Comparison of ENCODE assay signal across 16 mouse cellular contexts in the genomic region with DNA sequence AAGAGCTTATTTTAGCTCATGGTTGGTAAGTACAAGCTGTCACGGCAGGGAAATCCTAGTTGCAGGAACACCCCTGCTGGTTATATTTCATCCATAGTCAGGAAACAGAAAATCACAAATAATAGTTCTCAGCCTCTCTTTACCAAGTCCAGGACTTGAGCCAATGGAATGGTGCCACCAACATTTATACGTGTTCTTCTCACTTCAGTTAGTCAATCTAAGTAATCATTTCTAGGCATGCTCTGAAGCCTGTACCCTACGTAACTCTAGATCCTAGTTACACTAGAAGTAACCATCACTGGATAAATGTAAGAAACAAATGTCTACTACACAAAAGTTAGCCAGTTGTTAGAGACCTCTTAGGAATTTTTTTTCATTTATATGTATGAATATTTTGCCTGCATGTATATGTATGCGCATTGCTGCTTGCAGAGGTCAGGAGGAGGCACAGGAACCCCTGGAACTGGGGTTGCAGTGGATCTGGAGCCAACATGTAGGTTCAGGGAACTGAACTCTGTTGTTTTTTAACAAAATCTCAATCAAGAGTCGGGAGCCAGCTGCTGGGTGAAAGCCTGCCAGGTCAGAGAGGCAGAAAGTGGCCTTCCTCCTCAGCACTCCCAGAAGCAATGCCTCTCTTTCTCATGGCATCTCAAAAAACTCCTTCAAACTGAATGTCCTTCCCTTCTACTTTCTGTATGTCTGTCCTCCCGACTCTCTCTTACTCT.
"Had no signal": no experiment of that assay in that cellular context is flagged by ENCODE, and none has a peak within 500 bp of the region (broad histone marks: within the 10 kb centered on the region; RNA-seq: fewer than 3 reads in every experiment).

No protein-coding gene starts in this region.

- H3K9me3 ChIP-seq: limb, embryonic 13.5 days; megakaryocyte, embryonic 14.5 days; midbrain, embryonic 15.5 days; neural tube, embryonic 12.5 days had no signal

- ATAC-seq: hindbrain, postnatal 0 days; midbrain, embryonic 15.5 days had no signal

- DNase-seq: lung, embryonic 14.5 days; lung, postnatal 10 days; retina, postnatal 1 day; right cerebral cortex, postnatal 4 days; thymus, adult 18-20 months; thymus, postnatal 14 days had no signal

- H3K9ac ChIP-seq: limb, embryonic 13.5 days; lung, embryonic 14.5 days; midbrain, embryonic 15.5 days; neural tube, embryonic 12.5 days had no signal

- H3K27me3 ChIP-seq: limb, embryonic 13.5 days; megakaryocyte, embryonic 14.5 days; midbrain, embryonic 15.5 days; neural tube, embryonic 12.5 days had no signal

- H3K4me3 ChIP-seq: layer of hippocampus, adult 2 months; limb, embryonic 13.5 days; megakaryocyte, embryonic 14.5 days; midbrain, embryonic 15.5 days; neural tube, embryonic 12.5 days had no signal

- H3K36me3 ChIP-seq: limb, embryonic 13.5 days; midbrain, embryonic 15.5 days; neural tube, embryonic 12.5 days had no signal

- H3K4me1 ChIP-seq: limb, embryonic 13.5 days; midbrain, embryonic 15.5 days; neural tube, embryonic 12.5 days had no signal

- H3K27ac ChIP-seq: hindbrain, postnatal 0 days; kidney, postnatal 0 days; layer of hippocampus, adult 2 months; limb, embryonic 13.5 days; macrophage; midbrain, embryonic 15.5 days; neural tube, embryonic 12.5 days had no signal

- H3K4me2 ChIP-seq: limb, embryonic 13.5 days; liver, embryonic 11.5 days; lung, embryonic 14.5 days; midbrain, embryonic 11.5 days; midbrain, embryonic 15.5 days; neural tube, embryonic 12.5 days had no signal
